Mouse (Mus musculus) left cerebral cortex, adult 11 months (tissue): ENCODE results near the gene Camk1.

Experiments
- DNase-seq: peaks from one replicate; pipeline ENCODE4 v3.0.0; 2022; ENCODE audit warnings: low spot score

Gene Camk1

DNA sequence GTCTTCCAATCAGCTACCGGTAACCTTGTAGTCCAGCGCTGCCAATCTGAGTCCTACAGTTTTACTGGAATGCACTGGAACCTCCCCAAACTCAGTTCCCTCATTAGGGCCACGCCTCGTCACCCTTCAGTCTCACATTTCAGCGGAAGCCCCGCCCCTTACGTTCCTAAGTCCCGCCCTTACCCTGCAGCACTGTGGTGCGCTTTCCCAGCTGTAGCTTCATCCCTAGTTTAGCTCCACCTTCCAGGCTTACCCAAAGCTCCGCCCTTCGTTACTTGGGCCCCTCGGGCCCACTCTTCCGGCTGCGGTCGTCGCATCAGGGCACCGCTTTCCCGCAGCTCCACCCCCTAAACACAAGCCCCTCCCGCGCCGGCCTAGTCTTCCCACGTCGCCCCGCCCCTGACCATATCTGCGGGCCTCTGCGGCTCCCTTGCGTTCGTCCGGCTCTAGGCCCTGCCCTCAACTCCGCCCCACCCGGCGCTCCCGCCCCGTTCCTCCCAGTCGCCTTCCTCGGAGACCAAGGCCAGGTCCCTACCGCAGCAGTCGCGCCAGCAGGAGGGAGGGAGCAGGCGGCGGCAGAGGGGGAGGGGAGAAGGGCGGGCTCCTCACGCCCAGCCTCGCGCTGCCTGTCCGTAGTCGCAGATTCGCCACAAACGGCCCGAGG is 37.3 kb downstream of the Camk1 start:
- peak; percentile 99 for DNase-seq

DNA sequence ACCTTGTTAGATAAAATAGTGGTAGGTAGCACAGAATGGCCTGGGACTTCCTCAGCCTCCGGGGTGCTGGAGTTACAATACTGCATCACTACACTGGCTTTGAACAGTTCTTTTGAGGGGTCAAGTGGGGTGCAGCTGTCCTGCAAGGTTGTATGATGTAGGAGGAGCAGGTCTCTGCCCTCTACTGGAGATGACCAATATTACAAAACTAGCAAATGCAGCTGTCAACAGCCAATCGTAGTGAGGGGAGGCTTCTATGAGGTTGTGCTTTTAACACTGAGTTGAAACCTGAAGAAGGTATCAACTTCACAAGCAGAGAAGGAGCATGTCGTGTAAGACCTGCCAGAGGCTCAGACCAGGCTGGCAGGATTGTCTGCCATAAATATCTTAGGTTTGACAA is 41.5 kb downstream of the Camk1 start:
- DNase-seq, result no peak

DNA sequence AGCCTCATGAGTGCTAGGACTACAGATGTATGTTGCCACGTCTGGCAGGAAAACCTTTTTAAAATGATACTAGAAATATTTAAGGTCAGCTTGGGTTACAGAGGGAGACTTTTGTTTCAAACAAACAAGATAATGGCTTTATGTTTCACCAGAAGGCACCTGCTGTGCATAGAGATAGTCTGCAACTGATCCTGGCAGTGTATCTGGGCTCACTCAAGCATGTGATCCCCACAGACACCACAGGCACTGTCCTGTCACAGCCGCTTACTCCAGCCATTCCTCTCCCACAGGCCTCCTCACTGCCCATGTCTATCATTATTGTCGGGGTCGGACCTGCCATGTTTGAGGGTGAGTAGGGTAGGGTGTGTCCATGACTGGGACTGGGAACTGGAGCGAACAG is 42.4 kb downstream of the Camk1 start:
- DNase-seq, result no peak

DNA sequence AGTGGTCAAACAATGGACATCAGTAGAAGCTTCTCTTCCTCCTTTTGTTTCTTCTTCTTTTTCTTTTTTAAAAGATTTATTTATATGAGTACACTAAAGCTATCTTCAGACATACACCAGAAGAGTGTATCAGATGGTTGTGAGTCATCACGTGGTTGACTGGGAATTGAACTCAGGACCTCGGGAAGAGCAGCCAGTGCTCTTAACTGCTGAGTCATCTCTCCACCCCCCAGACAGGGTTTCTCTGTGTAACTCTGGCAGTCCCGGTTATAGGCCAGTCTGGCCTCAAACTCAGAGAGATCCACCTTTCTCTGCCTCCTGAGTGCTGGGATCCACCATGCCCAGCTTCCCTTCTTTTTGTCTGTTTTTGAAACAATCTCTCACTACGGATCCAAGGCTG is 47.1 kb downstream of the Camk1 start:
- DNase-seq, result no peak

DNA sequence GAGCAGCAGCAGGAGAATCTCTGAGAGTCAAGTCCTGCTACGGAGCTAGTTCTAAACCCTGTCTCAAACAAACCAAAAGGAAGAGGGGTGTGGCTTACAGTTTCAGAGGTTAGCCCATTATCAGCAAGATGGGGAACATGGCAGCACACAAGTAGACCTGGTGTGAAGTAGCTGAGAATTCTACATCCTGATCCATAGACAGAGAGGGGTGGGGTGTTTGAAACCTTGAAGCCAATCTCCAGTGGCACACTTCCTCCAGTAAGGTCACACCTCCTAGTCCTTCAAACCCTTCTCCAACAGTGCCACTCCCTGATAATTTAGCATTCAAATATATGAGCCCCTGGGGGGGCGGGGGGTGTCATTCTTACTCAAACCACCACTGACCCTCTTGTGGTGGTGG is 47.7 kb downstream of the Camk1 start:
- DNase-seq, result no peak

DNA sequence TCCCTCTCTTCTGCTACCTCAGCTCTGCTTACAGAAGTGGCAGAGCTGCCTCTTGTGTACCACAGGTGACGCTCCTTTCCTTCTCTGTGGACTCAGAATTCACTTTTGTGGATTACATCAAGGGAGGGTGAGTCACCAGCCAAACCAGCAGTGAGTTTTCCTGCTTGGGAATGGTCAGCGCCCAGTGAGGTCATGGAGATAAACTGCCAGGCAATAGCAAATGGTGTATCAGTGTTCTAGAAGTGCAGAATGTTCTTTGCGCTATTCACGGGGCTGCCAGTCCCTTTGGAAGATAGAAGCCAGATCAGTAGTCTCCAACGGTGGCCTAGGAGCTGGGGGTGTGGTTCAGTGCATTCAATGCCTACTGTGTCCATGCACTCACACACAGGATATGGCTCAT is 50.8 kb downstream of the Camk1 start:
- no peak for DNase-seq

DNA sequence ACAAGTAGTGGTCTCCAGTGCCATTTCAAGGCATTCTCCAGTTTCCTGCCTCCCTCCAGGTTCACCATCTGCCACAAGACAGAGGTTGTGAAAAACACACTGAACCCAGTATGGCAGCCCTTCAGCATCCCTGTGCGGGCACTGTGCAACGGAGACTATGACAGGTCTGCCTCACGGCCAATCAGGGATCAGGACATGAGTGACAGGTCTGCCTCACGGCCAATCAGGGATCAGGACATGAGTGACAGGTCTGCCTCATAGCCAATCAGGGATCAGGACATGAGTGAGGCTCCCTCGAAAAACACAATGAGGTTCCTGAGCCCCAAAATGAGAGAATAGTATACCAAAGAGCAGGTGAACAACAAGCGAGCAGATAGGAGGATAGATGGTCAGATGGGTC is 53.4 kb downstream of the Camk1 start:
- no peak for DNase-seq

DNA sequence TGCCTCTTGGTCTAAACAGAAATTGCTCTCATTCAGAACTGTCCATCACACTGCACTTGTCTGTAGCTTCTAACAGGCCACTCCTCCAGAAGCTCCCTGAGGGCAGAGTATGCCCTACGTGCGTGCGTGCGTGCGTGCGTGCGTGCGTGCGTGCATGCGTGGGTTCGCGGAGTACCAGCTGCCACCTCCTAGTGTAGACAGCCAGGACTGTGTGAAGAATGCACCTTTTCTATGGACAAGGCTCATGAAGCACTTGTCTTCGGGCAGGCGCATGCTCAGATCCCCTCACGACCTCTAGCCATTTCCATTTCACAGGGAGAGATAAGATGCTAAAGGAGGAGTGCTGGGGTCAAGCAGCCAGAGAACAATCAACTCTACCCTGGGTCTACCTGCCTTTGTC is 54.4 kb downstream of the Camk1 start:
- no peak for DNase-seq

DNA sequence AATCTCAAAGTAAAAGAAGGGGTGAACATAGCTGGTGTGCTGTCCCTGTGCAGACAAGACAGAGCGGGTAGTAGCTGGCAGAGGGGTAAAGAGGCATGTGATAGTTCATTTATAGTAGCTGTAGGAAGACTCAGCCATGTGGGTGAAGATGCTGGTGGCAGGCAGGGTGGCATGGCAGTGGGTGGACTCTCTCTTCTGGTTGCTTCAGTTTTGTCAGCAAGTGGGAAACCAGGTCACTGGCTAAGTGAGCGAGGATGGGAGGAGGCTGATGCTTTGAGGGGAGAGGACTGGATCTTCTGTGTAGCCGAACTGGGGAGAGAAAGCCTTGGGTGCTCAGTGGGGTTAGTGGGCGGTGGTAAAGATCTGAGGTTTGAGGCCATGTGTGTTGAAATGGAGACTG is 56.5 kb downstream of the Camk1 start:
- DNase-seq, result peak; percentile 58

DNA sequence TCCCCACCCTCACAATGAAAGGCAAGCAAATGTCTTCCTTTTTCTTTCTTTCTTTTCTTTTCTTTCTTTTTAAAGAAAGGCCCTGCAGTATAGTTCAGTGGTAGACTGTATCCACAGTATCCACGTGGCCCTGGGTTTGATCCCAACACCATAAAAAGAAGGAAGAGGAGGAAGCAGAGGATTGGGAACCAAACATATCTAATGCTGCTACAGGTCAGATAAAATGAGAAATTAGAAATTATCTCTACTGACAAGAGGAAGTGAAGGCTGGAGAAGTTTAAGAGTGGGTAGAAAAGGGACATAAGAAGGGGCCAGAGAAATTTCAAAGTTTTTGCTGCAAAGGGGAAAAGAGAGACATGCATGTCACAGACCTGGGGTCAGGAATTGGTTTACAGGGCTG is 57.5 kb downstream of the Camk1 start:
- no peak for DNase-seq

DNA sequence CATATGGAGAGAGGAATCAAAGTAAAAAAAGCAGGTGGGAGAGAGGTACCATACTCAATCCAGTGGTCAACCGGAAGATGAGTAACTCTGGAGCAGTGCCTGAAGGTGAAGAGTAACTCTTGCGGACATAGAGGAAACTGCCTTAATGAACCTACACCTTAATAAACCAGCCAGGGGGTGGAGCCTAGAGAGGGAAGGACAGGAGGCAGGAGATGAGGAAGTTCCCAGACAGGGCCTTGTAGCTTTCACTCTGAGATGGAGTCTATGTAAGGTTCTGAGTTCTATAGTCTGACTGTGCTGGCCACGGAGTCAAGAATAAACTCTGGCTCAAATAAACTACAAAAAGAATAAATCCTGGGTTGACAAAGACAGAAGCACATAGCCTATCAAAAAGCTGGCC is 58.9 kb downstream of the Camk1 start:
- DNase-seq, result no peak
